Mouse (Mus musculus) right cerebral cortex, postnatal 10 days (tissue): Measurements from ENCODE around the gene Btrc.
"Not testable (repeated sequence)": the region's sequence is repeated elsewhere in the genome, so short reads cannot be mapped to it uniquely, and the experiment has no call there.

Experiments
- DNase-seq, 2 experiments: peaks; one replicate each; pipeline ENCODE4 v3.0.0; 2021; ENCODE audit warnings: low spot score in 2 of 2

The Btrc gene

DNA sequence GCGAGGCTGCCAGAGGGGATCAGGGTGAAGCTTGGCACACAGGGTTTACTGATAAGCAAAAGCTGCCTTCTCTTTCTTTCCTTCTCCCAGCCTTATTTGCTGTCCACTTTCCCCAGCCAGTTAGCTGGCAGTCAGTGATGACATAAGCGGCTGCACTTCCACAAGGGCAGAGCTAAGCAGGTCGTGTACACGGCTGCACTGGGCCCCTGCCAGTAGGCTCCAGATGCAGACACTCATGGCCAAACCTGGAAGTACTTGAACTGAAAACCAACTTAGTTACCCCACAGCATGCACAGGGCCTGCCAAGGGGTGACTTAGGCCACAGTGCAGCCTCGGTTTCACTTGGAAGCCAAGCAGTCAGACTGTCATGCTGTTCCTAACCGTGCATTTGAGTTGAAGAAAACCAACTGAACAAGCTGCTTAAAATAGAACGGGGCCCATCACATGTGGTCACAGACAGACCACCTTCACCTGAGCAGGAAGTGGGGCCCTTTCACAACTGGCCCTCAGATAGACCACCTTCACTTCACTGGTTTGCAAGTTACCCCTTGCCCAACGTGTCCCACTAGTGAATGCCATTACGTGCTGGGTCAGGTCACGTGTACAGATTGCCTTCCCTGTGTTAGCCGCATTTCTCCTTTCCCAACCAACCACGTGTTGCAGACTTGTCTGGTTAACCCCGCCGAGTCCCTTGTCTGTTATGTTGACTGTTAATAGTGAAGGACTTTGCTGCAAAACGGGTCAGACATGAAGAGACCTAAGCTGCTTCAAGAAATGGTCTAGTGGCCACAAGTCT, 166.9 kb downstream of the Btrc start:
- DNase-seq, result no peak

DNA sequence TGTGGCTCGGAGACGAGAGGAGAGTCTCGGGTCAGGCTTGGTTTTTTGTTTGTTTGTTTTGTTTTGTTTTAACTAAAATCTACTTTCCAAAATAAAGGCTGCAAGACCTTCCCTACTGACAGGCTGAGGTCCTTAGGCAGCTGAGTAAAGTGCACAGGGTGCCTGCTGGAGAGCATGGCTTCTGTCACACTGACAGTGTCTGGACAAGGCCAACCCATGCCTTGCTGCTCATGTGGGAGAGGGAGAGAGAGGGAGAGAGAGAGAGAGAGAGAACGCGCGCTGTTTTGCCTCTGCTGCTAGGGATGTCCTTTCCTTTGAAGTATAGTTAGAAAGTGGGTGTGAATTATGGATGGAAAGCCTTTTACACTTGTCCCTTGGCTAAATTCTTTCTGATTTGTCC, 168.0 kb downstream of the Btrc start:
- no peak for DNase-seq

DNA sequence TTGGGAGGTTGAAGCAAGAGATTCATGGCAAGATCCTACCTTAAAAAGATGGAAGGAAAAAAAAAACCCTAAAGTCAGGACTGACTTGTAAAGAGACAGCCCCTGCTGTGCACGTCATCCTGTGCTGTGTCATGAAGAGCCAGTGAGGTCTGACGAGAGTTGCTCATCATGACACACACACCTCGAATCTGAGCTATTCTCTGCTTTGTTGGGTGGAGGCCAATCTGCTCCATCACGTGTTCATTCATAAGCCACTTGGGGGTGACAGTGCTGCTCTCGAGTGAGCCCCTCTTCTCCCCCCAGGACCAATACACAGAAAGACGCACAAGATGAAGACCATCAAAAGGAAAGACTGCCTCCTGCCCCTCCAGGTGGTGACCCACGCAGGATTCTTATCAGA, 170.1 kb downstream of the Btrc start:
- DNase-seq, result no peak

DNA sequence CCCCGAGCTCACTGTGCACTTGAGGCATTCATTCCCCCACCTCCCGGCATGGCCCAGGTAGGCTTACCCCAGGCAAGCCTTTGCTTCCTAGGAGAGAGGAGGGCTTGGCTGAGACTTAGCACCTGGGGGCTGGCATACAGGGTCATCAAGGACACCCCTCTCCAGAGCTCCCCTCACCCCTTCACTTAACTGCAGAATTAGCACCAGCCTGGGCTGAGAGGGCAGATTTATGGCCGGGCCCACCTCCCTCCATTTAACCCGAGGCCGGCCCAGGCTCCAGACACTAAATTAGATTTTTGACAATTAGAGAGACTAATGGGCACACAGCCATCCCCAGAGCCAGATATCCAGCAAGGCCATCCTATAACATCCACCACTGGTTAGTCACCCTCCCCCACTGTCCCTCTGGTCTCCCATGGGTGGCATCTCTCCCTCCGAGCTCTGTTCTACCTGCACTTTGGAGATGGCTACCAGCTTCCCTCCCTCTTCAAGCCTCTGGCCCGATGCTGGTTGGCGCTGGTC, 171.7 kb downstream of the Btrc start:
- DNase-seq, result no peak

DNA sequence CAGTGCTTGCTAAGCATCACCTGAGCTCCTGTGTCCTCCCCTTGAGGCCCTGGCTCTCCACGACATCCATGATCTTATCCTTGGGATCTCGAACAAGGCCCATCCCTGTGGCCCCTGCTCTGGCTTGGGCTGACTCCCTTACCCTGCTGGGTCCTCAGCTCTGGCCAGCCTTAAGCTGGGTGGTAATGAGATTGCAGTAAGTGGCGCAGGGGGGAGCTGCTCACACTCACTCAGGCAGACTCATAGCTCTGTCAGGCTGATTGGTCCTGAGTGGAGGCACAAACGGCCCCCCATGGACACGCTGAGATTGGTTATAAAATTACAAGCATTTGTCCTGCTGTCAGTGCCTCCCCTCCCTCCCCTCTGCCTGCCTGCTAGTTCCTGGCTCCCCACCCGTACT, 172.4 kb downstream of the Btrc start:
- no peak for DNase-seq

DNA sequence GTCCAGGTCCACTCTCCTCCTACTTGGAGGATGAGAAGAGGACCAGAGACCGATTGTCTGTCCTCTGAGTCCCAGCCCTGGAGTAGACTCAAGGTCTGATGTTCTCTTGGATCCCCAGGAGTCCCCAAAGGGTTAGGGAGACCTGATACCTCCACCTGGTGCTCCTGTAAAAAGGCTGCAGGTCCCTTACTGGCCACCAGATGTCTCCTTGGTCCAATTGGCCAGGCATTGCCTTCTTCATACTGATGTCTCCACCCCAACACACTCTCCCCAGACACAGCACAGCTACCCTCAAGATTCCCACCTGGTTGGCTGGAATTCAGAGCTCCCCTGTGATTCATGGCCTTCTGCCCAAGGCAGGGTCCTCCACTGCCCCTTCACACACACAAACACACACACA, 174.0 kb downstream of the Btrc start:
- no peak for DNase-seq

DNA sequence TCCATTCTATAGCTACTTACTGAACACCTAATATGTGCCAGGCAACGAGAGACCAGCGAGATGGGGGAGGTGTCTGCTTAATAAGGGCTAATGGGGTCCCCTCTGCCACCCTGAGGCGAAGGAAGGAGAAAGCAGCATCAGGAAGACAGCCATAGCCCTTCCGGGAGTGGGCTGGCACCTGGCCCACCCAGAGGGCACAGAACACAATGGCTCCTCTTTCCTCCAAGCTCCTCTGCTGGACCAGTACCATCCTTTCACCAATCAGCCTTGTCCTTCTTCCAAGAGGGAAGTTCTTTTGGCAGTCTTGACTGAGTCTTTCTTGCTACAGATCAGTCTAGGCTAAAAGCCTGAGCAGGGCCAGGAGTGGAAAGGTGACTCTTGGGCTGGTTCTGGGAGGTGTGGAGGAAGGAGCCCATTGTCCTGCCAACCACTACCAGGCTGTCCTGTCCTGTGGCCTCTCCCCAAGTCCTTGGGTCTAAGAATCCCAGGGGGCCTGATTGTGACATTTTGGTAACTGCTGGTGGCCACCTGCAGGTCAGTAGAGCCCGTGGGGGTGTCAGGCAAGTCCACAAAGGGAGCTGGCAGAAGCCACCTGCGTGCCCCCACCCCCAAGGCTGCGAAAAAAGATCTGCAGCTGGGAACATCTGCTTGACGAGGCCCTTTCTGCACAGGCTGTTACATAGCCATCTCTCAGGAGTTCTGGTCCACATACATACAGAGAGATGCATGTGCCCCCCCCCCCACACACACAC, 177.3 kb downstream of the Btrc start:
- DNase-seq, result peak; percentile 66 to 73

DNA sequence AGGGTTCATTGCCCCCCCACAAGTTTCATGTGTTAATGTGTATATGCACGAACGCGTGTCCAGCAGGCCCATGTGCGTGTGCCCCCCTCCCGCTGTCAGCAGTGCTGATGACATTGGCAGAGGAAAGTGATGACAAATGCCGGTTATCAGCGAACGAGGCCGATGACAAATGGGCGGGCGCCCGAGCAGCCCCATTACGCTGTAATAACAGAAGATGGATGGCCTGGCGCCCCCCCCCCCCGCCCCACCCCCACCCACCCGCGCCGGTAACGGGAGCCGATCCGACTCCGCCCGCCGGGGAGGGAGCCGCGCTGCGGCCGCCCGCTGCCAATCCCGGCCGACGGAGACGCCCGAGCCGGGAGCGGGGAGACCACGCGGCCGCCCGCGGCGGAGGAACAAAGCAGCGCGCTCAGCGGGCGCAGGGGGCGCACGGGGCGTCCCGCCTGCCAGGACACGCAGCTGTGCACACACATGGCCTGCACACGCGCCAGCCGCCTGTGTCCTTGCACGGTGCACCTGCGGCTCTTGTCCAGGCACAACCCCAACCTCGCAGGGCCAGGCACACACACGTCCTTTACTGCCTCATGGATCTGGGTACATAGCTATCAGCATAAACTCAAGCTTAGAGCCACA, 178.0 kb downstream of the Btrc start:
- peak; percentile 69 to 71 for DNase-seq

DNA sequence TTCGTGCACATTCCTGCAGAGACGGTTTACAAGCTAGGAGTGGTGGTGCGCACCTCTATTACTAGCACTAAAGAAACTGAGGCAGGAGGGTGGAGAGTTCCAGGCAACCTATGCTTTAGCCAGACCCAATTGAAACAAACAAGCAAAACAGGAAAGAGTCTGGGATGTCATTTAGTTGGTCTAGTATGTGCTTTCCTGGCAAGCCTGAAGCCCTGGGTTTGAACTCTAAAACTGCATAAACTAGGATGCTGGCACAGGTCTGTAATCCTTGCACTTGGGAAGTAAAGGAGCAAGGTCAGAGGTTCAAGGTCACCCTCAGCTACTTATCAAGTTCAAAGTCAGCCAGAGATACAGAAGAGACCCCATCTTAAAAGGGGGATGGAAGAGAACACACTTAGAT, 178.5 kb downstream of the Btrc start:
- no peak for DNase-seq

DNA sequence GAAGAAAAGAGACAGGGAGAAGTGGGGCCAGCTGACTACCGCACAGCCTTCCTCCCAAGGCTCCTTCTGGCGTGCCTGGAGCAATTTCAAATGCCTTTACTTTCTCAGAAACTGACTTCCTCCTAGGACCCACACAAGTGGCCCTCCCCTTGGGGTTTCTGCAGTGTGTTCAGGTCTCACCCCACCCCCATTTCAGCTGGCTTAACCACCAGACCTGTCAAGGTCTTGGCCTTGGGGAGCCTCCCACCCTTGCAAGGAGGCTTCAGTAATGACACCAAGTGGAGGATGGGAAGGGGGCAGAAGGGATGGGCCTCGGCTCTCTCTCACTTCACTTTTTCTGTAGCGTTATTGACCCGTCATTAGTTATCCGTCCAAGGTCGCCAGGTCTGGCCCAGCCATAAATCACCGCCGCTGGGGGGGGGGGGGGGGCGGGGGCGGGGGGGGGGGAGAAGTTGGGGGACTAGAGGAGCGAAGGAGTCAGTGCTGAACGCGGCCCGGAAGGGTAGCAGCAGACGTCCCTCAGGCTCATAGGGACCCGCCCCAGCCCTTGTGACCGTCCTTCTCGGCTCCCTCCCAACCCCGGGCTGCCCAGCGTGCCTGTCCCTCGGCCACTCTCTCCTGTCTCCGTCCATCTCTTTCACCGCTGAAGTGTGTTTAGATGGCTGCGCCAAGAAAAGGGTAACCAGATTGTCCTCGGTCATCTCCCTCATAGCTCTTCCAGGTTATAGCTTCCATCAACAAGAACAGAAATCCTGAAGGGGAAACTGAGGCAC, 180.8 kb downstream of the Btrc start:
- DNase-seq, result no peak

DNA sequence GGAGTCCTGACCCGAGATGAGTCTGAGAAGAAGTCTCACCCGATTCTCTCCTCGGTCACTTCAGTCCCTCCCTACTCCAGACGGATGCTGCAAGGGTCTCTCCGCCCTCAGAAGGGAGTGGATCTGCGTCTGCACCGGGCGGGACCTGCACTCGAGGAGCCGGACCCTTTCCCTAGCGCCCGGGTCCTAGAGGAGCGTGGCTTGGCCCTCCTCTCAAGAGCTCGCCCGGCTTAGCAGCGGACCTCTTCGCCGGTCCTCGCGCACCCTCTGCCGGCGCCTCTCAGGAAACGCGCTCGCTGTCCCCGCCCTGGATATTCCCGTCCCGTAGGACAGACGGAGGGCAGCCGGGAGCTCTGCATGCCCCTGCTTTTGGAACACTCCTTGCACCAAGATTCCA, 181.4 kb downstream of the Btrc start:
- peak; percentile 75 to 88 for DNase-seq

DNA sequence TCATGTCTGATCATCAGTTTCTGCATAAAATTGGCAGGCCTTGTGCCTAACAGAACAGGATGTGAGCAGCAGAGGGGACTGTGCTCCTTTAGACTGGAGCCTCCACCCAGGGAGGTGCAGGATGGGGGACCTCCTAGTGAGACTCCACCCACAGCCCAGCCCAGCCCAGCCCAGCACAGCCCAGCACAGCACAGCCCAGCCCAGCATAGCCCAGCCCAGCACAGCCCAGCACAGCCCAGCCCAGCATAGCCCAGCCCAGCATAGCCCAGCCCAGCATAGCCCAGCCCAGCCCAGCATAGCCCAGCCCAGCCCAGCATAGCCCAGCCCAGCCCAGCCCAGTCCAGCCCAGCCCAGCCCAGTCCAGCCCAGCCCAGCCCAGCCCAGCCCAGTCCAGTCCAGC, 184.7 kb downstream of the Btrc start:
- not testable (repeated sequence) for DNase-seq

DNA sequence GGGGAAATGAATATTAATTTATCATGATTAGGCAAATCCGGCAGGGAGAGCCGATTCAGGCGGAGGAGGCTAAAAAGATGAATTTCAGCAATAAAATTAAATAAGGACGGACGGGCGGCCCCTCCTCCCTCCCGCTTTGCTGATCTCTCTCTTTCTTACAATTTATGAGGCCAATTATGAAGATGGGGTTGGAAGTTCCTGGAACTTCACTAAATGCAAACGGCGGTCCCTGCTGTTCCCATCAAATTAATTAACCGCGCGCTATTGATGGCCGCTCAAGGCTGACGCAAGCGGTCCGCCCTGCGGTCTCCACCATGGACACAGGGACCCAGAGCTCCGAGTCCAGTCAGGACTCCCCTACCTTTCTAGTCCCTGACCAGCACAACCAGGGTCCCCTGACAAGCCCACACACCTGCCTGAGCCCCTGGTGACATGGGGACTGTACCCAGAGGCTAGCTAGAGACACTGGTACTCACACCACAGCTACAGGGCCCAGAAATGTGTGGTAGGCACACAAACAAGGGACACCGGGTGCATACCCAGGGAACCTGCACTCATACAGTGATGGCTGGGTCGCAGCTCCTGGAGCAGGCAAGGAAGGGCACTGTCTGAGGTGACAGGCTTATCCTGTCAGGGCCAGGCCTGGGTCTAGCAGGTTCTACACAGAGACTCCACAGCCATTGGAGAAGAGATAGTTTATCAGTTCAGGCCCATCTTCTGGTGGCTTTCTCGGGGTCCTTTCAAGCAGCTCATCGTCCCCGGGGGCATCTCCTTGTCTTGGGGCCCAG, 185.8 kb downstream of the Btrc start:
- no peak for DNase-seq

DNA sequence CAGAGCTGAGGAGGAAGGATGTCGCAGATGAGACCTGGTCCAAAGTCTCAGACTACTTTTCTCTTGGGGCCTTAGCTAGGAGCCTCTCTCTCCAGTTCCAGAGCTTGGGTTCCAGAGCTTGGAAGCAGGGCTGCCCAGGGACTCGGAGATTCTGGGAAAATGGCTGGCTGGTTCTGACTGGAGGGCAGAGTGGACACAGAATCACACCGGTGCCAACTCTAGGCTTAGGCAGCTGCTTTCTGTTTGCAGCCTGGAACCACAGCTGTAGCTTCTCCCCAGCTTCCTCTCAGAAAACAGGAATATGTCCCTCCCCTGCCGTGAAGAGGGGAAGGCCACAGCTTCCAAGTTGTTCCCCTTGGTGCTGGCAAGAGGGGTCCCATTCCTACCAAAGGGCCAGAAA, 186.4 kb downstream of the Btrc start:
- no peak for DNase-seq

DNA sequence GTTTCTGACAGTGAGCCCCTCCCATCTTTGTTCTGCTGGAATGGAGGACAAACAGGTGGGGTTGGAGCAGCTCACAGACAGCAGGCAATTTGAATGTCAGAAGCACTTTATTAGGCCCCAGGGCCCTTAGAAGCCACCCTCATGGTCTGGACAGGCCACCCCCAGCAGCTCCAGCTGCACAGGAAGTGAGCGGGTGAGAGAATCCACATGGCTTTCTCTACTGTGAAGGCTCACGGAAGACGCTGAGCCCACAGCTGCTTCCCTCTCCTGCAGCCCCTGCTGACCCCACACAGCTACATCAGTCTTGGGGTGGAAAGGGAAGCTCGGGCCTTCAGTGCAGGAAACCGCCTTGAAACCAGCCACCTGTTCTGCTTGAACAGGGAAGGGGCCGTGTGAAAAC, 188.7 kb downstream of the Btrc start:
- DNase-seq, result no peak

DNA sequence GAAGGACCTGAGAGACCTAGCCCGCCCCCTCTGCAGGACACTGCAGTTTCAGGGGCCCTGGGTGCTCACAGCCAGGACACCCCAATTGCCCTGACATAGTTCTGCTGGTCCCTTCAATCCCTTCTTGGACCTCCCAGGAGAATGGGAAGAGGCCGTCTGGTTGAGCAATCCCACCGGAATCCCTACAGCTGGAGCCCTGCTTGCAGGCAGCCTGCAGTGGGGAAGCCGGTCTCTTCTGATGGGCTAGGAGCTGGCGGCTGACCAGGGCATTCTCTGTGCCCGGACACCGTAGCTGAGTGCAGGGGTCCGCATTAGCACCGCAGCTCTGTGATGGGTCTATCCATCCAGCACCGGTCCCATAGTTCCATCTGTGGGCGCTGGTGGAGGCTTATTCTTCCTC, 190.6 kb downstream of the Btrc start:
- DNase-seq, result no peak

DNA sequence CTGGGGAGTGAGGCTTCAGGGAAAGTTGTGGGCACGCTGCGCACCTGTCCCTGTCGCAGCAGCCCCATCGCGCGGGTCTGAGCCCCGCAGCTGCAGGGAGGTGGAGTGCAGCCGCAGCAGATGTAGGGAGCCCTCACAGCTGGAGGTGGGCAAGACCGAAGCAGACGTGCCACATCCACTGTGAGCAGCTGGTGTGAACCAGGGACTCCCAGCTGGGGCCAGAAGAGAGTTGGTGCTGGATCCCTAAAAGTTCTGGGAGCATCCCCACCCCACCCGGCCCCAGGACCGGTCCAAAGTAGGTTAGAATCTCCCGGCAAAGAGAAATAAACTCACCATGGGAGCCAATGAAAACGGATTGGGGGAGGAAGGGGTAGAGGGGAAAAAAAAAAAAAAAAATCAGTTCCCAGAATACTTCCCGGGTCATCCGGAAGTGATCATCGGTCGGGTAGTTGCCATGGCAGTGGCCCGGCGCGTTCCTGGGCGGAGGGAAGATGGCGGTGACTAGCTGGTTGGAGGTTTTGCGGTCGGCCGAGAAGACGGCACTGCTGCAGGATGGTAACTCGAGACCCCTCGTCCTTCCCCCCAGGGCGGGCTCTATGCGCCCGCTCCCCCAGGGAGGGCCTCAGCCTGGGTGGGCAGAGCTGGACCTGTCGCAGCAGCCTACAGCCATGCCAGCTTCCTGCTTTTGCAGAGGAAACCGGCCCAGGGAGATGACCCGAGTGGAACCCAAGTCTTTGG, 196.8 kb downstream of the Btrc start, which contains the start of the genes Poll and Gm17018:
TSS of gene Poll (minus strand) at position 379 of the 738 bp plus-strand sequence.
TSS of gene Gm17018 (plus strand) at position 463 of the 738 bp plus-strand sequence.
- peak; percentile 92 to 93 for DNase-seq

DNA sequence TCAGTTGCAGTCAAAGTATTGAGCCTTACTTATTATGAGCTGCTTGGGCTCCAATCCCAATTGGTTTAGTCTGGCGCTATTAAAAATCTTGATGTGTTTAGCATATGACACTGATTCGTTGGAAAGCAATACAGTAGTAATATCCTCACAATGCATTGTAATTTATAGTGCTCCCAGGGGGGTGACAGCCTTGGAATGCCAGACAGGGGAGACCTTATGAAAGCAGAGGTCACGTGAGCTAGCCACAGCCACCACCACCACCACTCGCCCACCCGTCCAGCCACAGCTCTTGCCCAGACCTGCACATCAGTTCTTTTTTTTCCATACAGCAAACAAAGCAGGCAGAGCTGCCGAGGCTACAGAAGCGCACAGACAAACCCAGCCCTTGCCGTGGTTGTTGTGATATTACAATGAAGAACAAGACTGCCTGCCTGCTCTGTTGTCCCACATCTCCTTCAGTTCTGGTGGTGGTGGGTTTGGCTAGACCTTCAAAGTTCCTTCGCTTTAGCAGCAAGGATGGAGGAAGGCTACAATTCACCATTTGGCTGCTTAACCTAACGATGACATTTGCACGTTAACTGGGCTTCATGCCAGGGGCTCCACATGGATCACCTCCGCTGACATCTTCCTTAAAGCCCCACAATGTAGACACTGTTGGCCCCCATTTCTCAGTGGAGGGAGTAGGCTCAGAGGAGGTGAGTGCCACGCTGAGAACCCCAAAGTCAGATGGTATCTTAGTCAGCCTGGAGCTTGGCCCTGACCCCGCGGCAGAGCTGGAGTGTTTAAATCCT, 202.6 kb downstream of the Btrc start:
- DNase-seq, result no peak

DNA sequence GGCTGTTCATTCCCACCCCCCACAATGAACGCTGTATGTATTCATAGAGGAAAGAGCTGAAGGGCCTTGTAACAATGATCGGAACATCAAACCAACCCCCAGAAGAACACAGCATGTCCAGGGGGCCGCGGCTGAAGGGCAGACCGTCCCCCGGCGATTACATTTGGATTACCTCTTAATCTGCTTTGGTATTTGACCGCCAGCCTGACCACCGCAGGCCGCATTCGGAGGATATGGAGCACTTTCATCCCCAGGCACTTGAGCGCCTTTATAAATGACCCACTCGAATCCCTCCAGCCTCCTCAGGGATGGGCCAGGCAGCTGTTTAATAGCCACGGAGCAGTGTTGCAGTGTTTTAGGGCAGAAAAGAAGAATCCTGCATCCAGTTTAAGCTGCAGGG, 203.8 kb downstream of the Btrc start:
- DNase-seq, result no peak
